Mouse (Mus musculus) gastrocnemius, postnatal 25 days (tissue): ENCODE results near the gene Pdcd11. TPM values are rescaled to one million over a fixed set of nuclear protein-coding genes. Genes with fewer than 3 reads are reported as not detected.

ENCODE experiments used
- DNase-seq: peaks from one replicate; pipeline ENCODE4 v3.0.0; 2022
- long read RNA-seq, 2 experiments: library from polyadenylated mRNA; stranded (forward); transcript quantifications; one replicate each; pipeline ENCODE4 v2.0.0; 2021
- total RNA-seq, 2 experiments: library from RNA; stranded (reverse); gene quantifications; 1 replicate in 1 of 2; 2 replicates in 1 of 2; pipeline ENCODE4 v1.2.3; 2021

The Pdcd11 gene
- total RNA-seq: 1 to 10 TPM; 6.9 to 7.3 TPM
- long read RNA-seq, experiment 1: 0 reads
- long read RNA-seq, experiment 2, full-length matches to known transcripts: 2 of 6 reads
- long read RNA-seq, experiment 2, partial matches to known transcripts: 4 of 6 reads
- long read RNA-seq, experiment 2, other reads (novel, unspliced or antisense): 0 of 6 reads

GRCm38 (mm10) chr19:47090550-47091156 lies at the start of gene Pdcd11, which contains the start of gene Usmg5:
Pdcd11 (plus strand) TSS chr19:47090768.
Usmg5 (minus strand) TSS chr19:47090647.
- DNase-seq: peak; percentile 95

GRCm38 (mm10) chr19:47043608-47044007 lies 47.0 kb upstream of the Pdcd11 start:
- no peak for DNase-seq

- DNase-seq: no peak
Observed at GRCm38 (mm10) chr19:47046343-47046742, 44.2 kb upstream of the Pdcd11 start.

GRCm38 (mm10) chr19:47047236-47047833 lies 43.2 kb upstream of the Pdcd11 start:
- no peak for DNase-seq

- no peak for DNase-seq
Observed at GRCm38 (mm10) chr19:47049061-47049460, 41.5 kb upstream of the Pdcd11 start.

GRCm38 (mm10) chr19:47049840-47050239 lies 40.7 kb upstream of the Pdcd11 start:
- DNase-seq: no peak

- peak; percentile 63 for DNase-seq
Observed at GRCm38 (mm10) chr19:47050271-47051032, 40.1 kb upstream of the Pdcd11 start, which contains the start of gene Pcgf6. Pcgf6 (minus strand) TSS chr19:47050906.

- no peak for DNase-seq
Observed at GRCm38 (mm10) chr19:47052927-47053326, 37.6 kb upstream of the Pdcd11 start.

- no peak for DNase-seq
Observed at GRCm38 (mm10) chr19:47053471-47053870, 37.1 kb upstream of the Pdcd11 start.

GRCm38 (mm10) chr19:47057684-47058083 lies 32.9 kb upstream of the Pdcd11 start:
- DNase-seq: no peak

GRCm38 (mm10) chr19:47065860-47066259 lies 24.7 kb upstream of the Pdcd11 start:
- no peak for DNase-seq

- peak; percentile 95 for DNase-seq
Observed at GRCm38 (mm10) chr19:47067096-47067882, 23.3 kb upstream of the Pdcd11 start, which contains the start of gene Taf5. Taf5 (plus strand) TSS chr19:47067746.

- DNase-seq: peak; percentile 85
Observed at GRCm38 (mm10) chr19:47067924-47068611, 22.5 kb upstream of the Pdcd11 start.

- no peak for DNase-seq
Observed at GRCm38 (mm10) chr19:47088226-47088625, 2.3 kb upstream of the Pdcd11 start.

- no peak for DNase-seq
Observed at GRCm38 (mm10) chr19:47089718-47090525, 646 bp upstream of the Pdcd11 start.

GRCm38 (mm10) chr19:47101080-47101479 lies 10.5 kb downstream of the Pdcd11 start:
- DNase-seq: no peak

- DNase-seq: no peak
Observed at GRCm38 (mm10) chr19:47104641-47105271, 14.2 kb downstream of the Pdcd11 start.

- DNase-seq: no peak
Observed at GRCm38 (mm10) chr19:47118634-47119033, 28.1 kb downstream of the Pdcd11 start.

GRCm38 (mm10) chr19:47121054-47121453 lies 30.5 kb downstream of the Pdcd11 start:
- DNase-seq: no peak

GRCm38 (mm10) chr19:47122802-47123201 lies 32.2 kb downstream of the Pdcd11 start:
- no peak for DNase-seq
